Mouse (Mus musculus): ENCODE measurements around the gene Gm17631.

- TF ChIP-seq GATA1 (IDR thresholded peaks at IDR 0.05; ENCODE audit: borderline replicate concordance, low read length) (no peak), FLI1 (IDR thresholded peaks at IDR 0.05; ENCODE audit: low read length) (peak; percentile 43; the same call in 1 of the 2 replicates)
Measured at GRCm38 (mm10) chr6:129824004-129824403, 38.4 kb upstream of the Gm17631 start.

Data from megakaryocyte, embryonic 14.5 days (primary cell).